Mouse (Mus musculus): ENCODE measurements at regions not wholly inside any gene's neighbourhood (a gene's known extent, or its start where the extent isn't known, plus 50 kb on each side); places are given as distances from the start of the nearest gene placed in this dataset.

- H3K9ac ChIP-seq (ENCODE audit: control insufficient read depth, low read depth, low read length, poor library complexity, severe bottlenecking) = no peak overlapping the region
- no peak for DNase-seq (ENCODE audit: low read depth, low spot score)
- no peak overlapping the region for H3K27ac ChIP-seq (ENCODE audit: control insufficient read depth, low read depth, low read length)
- no peaks in the 10 kb centered on the region for H3K9me3 ChIP-seq (replicated peaks; ENCODE audit: insufficient read depth, low read length)
- H3K36me3 ChIP-seq (ENCODE audit: control insufficient read depth in 1 of 2, insufficient read depth in 2 of 2, low read length in 2 of 2) = no peaks in the 10 kb centered on the region
- no peaks in the 10 kb centered on the region; a peak in 1 of 4 replicates for H3K27me3 ChIP-seq (ENCODE audit: control insufficient read depth in 1 of 2, insufficient read depth in 2 of 2, low read length in 2 of 2)
- no peak overlapping the region for H3K4me3 ChIP-seq (ENCODE audit: control insufficient read depth in 1 of 2, insufficient read depth in 1 of 2, low read depth in 2 of 2, low read length in 2 of 2)
- TF ChIP-seq MAZ (IDR thresholded peaks at IDR 0.05; ENCODE audit: low read depth, low read length) (no peak), ZMIZ1 (IDR thresholded peaks at IDR 0.05; ENCODE audit: low read depth, low read length) (no peak), ZC3H11A (IDR thresholded peaks at IDR 0.05; ENCODE audit: low read depth, low read length) (no peak), GABPA (IDR thresholded peaks at IDR 0.05; ENCODE audit: low read depth, low read length) (no peak), NELFE (IDR thresholded peaks at IDR 0.05; ENCODE audit: low read depth, low read length) (no peak), ETS1 (IDR thresholded peaks at IDR 0.05; ENCODE audit: low read depth, low read length) (no peak), CHD1 (IDR thresholded peaks at IDR 0.05; ENCODE audit: low read depth, low read length) (no peak), MXI1 (IDR thresholded peaks at IDR 0.05; ENCODE audit: low read depth, low read length) (no peak), POLR2AphosphoS2 (IDR thresholded peaks at IDR 0.05; ENCODE audit: low read length) (no peak), SIN3A (IDR thresholded peaks at IDR 0.05; ENCODE audit: low read length) (no peak), JUND (IDR thresholded peaks at IDR 0.05; ENCODE audit: low read depth, low read length) (no peak), KAT2A (conservative IDR thresholded peaks at IDR 0.05; ENCODE audit: low read depth, low read length) (no peak), ZNF384 (IDR thresholded peaks at IDR 0.05; ENCODE audit: low read depth, low read length) (no peak), POLR2A (IDR thresholded peaks at IDR 0.05; ENCODE audit: control insufficient read depth in 1 of 2, insufficient read depth in 1 of 2, low read depth in 1 of 2, low read length in 2 of 2, poor library complexity in 1 of 2) (no peak), MAFK (IDR thresholded peaks at IDR 0.05; ENCODE audit: borderline replicate concordance, low read depth, low read length) (no peak), CTCF (IDR thresholded peaks at IDR 0.05 in 2 of 3, conservative IDR thresholded peaks at IDR 0.05 in 1 of 3; ENCODE audit: control insufficient read depth in 1 of 3, insufficient read depth in 1 of 3, low read depth in 2 of 3, low read length in 3 of 3, poor library complexity in 1 of 3, severe bottlenecking in 1 of 3) (no peak), ELF1 (IDR thresholded peaks at IDR 0.05; ENCODE audit: low read depth, low read length) (no peak), MEF2A (IDR thresholded peaks at IDR 0.05; ENCODE audit: extremely low read depth, insufficient replicate concordance, low read depth, low read length, poor library complexity, severe bottlenecking) (no peak), SMC3 (IDR thresholded peaks at IDR 0.05; ENCODE audit: low read depth, low read length) (no peak), USF1 (IDR thresholded peaks at IDR 0.05; ENCODE audit: low read depth, low read length) (no peak)
- no peaks in the 10 kb centered on the region for H3K4me1 ChIP-seq (ENCODE audit: control insufficient read depth in 1 of 2, insufficient read depth in 2 of 2, low read length in 2 of 2)
- no peaks in the 10 kb centered on the region for H3K79me2 ChIP-seq (ENCODE audit: control insufficient read depth, insufficient read depth, low read length, poor library complexity)
Measured at GRCm38 (mm10) chr5:28690110-28690509, 223.1 kb upstream of the Shh start.

GRCm38 (mm10) chr5:28689651-28690050 is 222.6 kb upstream of the Shh start:
- no peaks in the 10 kb centered on the region for H3K79me2 ChIP-seq (ENCODE audit: control insufficient read depth, insufficient read depth, low read length, poor library complexity)
- no peaks in the 10 kb centered on the region for H3K9me3 ChIP-seq (replicated peaks; ENCODE audit: insufficient read depth, low read length)
- DNase-seq (ENCODE audit: low read depth, low spot score) = no peak
- H3K36me3 ChIP-seq (ENCODE audit: control insufficient read depth in 1 of 2, insufficient read depth in 2 of 2, low read length in 2 of 2) = no peaks in the 10 kb centered on the region
- H3K4me3 ChIP-seq (ENCODE audit: control insufficient read depth in 1 of 2, insufficient read depth in 1 of 2, low read depth in 2 of 2, low read length in 2 of 2) = no peak overlapping the region
- no peak for TF ChIP-seq ZC3H11A (IDR thresholded peaks at IDR 0.05; ENCODE audit: low read depth, low read length)
- TF ChIP-seq JUND (IDR thresholded peaks at IDR 0.05; ENCODE audit: low read depth, low read length) = no peak
- TF ChIP-seq ZNF384 (IDR thresholded peaks at IDR 0.05; ENCODE audit: low read depth, low read length) = no peak
- TF ChIP-seq KAT2A (conservative IDR thresholded peaks at IDR 0.05; ENCODE audit: low read depth, low read length) = no peak
- TF ChIP-seq RAD21 (IDR thresholded peaks at IDR 0.05; ENCODE audit: low read depth, low read length) = no peak
- no peak for TF ChIP-seq SMC3 (IDR thresholded peaks at IDR 0.05; ENCODE audit: low read depth, low read length)
- TF ChIP-seq ZMIZ1 (IDR thresholded peaks at IDR 0.05; ENCODE audit: low read depth, low read length) = no peak
- no peak for TF ChIP-seq USF1 (IDR thresholded peaks at IDR 0.05; ENCODE audit: low read depth, low read length)
- H3K4me1 ChIP-seq (ENCODE audit: control insufficient read depth in 1 of 2, insufficient read depth in 2 of 2, low read length in 2 of 2) = no peaks in the 10 kb centered on the region
- no peaks in the 10 kb centered on the region; a peak in 1 of 4 replicates for H3K27me3 ChIP-seq (ENCODE audit: control insufficient read depth in 1 of 2, insufficient read depth in 2 of 2, low read length in 2 of 2)
- H3K9ac ChIP-seq (ENCODE audit: control insufficient read depth, low read depth, low read length, poor library complexity, severe bottlenecking) = no peak overlapping the region
- H3K27ac ChIP-seq (ENCODE audit: control insufficient read depth, low read depth, low read length) = no peak overlapping the region

All from MEL (cell line).